Mouse (Mus musculus): ENCODE measurements at regions not wholly inside any gene's neighbourhood (a gene's known extent, or its start where the extent isn't known, plus 50 kb on each side); places are given as distances from the start of the nearest gene placed in this dataset.
"Not testable (repeated sequence)": the region's sequence is repeated elsewhere in the genome, so short reads cannot be mapped to it uniquely, and the experiment has no call there.

DNA sequence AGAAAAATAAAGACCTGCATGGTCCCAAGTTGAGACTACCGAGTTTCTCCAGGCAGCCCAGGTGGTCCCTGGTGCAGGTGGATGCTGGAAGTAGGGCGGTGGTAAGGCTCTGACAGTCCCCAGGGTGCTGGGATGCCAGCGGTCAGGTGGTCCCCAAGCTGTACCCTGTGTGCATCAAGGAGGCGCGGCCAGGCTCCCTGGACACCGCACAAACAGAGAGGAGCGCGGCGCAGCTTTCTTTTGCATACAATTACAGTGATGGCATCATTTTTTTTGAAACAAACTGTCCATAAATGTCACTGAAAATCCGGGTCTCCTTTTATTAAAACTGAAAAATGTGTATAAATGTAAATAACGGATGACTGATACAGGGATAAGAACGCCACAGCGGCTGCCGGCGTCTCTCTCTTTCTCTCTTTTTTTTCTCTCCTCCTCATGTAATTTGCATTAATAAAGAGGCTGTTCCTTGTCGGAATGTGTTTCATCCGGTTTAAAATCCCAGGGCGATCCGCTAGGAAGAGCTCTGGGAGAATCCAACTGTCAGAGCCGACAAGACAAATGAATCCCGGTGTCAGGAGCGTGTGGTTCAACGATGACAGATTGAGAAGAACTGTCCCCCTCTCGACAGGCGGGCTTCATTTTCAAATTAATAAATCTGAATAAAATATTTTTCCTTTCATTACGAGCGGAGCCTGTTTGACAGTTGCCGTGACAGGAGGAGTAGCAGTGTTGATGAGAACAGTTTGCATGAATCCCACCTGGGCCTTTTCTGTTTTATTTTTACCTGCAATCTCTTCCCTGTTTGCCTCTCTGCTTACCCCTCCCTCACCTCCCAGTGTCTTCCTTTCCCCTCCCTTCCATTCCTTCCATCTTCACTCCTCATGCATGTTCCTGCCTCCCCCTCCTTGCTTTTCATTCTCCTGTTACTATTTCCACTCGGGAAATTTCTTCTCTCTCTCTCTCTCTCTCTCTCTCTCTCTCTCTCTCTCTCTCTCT is 244.6 kb upstream of the Pbx1 start:
- Histone ChIP-seq H3K9me3 (no peaks in the 10 kb centered on the region), H3K27me3 (no peaks in the 10 kb centered on the region), H3K9ac (no peak overlapping the region), H3K4me3 (replicated peaks) (no peak overlapping the region; the same call in 1 of the 2 replicates), H3K4me2 (peak overlapping the region; percentile 39), H3K4me1 (peaks cover 5% of the 10 kb centered on the region; the same call in 1 of the 2 replicates), H3K27ac (no peak overlapping the region; the same call in 1 of the 2 replicates), H3K36me3 (replicated peaks) (no peaks in the 10 kb centered on the region)
- 0 out of 2 replicates have a peak, but pooled peaks have one; percentile 44 for ATAC-seq (ENCODE audit: low FRiP score)
- WGBS = 57% methylated on average over 29 of the region's 29 CpGs

DNA sequence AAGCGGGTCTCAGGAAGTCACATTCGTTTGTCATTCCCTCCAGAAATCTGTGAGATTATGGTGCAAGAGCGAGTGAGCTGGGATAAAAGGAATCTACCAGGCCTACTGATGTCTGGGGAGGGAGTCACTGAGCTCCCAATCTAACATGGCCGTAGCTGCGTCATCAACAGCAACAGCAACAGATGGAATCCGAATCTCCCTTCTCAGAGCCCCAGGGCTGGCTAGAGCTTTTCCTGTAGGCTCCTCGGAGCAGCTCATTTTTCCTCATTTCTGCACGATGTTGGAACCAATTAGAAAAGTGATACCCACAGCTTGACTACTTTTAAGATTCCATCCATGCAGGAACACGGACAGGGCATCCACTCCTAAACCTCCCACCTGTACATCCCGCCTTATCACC is 243.7 kb upstream of the Pbx1 start:
- no peak overlapping the region for H3K9ac ChIP-seq
- 71% methylated on average over 10 of the region's 10 CpGs for whole genome bisulfite sequencing
- no peaks in the 10 kb centered on the region for H3K27me3 ChIP-seq
- H3K4me3 ChIP-seq (replicated peaks) = no peak overlapping the region
- no peak for ATAC-seq (ENCODE audit: low FRiP score)
- H3K4me1 ChIP-seq = peaks cover 4% of the 10 kb centered on the region; the same call in 1 of the 2 replicates
- H3K36me3 ChIP-seq (replicated peaks) = no peaks in the 10 kb centered on the region
- H3K27ac ChIP-seq = no peak overlapping the region
- no peak overlapping the region for H3K4me2 ChIP-seq
- no peaks in the 10 kb centered on the region for H3K9me3 ChIP-seq

DNA sequence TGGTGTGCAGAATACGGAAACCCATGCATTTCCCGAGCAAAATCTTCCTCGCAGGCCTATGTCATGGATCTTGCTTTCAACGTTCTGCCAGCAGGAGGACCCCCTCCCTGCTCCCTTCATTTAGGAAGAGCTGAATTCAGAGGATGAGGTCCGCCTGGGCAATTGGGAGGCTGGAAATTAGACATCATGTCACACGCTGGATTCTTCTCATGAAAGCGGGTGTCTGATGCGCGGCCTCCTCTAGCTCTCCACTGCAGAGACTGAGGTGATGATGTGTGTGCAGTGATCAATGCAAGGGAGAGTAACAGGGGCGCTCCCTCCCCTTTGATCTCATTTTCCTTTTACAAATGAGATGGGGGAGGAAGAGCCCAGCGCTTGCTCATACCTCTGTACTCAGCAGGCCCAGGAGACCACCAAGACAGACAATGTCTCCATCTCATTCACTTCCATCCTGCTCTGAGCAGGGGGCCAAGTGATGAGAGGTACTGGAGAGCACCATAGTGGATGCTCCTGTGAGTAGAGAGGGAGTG is 230.8 kb upstream of the Pbx1 start:
- H3K4me1 ChIP-seq = peaks cover 10% of the 10 kb centered on the region; the same call in 1 of the 2 replicates
- no peak overlapping the region for H3K4me3 ChIP-seq (replicated peaks)
- H3K27ac ChIP-seq = peak overlapping the region; percentile 27; the same call in 1 of the 2 replicates
- 26% methylated on average over 11 of the region's 11 CpGs for WGBS
- no peaks in the 10 kb centered on the region for H3K36me3 ChIP-seq (replicated peaks)
- ATAC-seq (ENCODE audit: low FRiP score) = peak; percentile 80
- H3K9me3 ChIP-seq = no peaks in the 10 kb centered on the region
- no peaks in the 10 kb centered on the region for H3K27me3 ChIP-seq
- peak overlapping the region; percentile 13; the same call in 1 of the 2 replicates for H3K4me2 ChIP-seq
- no peak overlapping the region for H3K9ac ChIP-seq

DNA sequence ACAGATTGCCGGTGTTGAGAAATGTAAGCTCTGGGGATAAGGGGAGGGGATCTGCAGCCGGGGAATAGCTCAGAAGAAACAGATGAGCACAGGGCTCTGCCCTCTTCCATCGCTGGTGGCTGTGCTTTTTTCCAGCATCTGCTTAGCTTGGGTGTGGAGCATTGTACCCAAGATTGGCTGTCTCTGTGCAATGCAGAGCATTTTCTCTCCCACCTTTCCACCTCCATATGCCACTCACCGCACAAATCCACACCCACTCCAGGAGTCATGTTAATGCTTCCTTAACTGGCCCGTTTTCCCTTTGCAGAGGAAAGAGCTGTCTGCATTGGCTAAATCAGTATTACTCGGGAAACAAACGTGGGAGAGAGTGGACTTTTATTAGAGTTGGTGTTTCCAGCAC is 228.9 kb upstream of the Pbx1 start:
- ATAC-seq (ENCODE audit: low FRiP score) = no peak
- H3K36me3 ChIP-seq (replicated peaks) = no peaks in the 10 kb centered on the region
- WGBS = 79% methylated on average over 7 of the region's 7 CpGs

DNA sequence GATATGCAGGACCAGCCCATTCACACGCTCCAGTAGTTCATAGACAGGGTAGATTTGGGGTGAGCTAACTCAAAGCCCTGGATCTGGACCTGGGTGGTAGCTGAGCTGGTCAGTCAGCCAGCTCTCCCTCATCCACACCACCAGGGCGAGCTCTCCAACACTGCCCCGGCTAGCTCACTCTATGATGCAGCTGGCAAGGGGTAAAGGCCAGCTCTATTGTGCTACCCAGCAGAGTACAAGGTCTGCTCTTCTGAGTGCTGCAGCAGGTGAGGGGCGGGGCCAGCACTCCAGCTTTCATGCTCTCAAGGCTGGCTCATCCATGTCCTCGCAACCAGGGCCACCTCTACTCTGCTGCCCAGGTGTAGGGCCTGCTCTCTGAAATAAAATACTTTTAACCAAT is 227.5 kb upstream of the Pbx1 start:
- peaks cover 10% of the 10 kb centered on the region; the same call in 1 of the 2 replicates for H3K4me1 ChIP-seq
- no peaks in the 10 kb centered on the region for H3K36me3 ChIP-seq (replicated peaks)
- 83% methylated on average over 5 of the region's 5 CpGs for WGBS
- no peaks in the 10 kb centered on the region for H3K27me3 ChIP-seq
- H3K4me2 ChIP-seq = no peak overlapping the region
- H3K9ac ChIP-seq = no peak overlapping the region
- no peak overlapping the region for H3K4me3 ChIP-seq (replicated peaks)
- ATAC-seq (ENCODE audit: low FRiP score) = 0 out of 2 replicates have a peak, but pooled peaks have one; percentile 21
- no peaks in the 10 kb centered on the region for H3K9me3 ChIP-seq
- H3K27ac ChIP-seq = no peak overlapping the region

More for the DNA sequence above, 228.9 kb upstream of the Pbx1 start:
- Histone ChIP-seq H3K4me3 (replicated peaks) (no peak overlapping the region), H3K9ac (no peak overlapping the region), H3K4me1 (peaks cover 10% of the 10 kb centered on the region; the same call in 1 of the 2 replicates), H3K4me2 (no peak overlapping the region), H3K9me3 (no peaks in the 10 kb centered on the region), H3K27ac (no peak overlapping the region), H3K27me3 (no peaks in the 10 kb centered on the region)

DNA sequence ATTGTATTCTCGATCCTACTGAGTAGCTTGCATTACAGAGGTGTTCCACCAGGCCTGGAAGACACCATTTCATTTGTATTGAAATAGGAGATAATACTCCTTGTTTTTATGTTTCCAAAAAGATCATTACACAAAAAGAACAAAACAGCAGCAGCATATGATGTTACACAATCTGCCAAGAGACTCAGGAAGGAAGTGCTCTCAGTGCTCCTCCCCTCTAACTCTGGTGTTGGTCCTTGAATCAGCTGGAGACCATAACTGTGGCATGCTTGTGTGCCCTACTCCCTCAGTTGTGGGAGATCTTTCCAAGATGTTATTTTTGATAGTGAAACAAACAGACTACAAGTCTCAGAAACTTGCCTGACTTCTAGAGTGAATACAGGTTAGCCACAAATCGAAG is 200.8 kb upstream of the Pbx1 start:
- no peak for ATAC-seq (ENCODE audit: low FRiP score)
- Histone ChIP-seq H3K9me3 (no peaks in the 10 kb centered on the region), H3K4me2 (no peak overlapping the region), H3K27me3 (no peaks in the 10 kb centered on the region), H3K36me3 (replicated peaks) (no peaks in the 10 kb centered on the region), H3K4me3 (replicated peaks) (no peak overlapping the region), H3K9ac (no peak overlapping the region), H3K27ac (no peak overlapping the region), H3K4me1 (no peaks in the 10 kb centered on the region)
- 85% methylated on average over 2 of the region's 2 CpGs for WGBS

DNA sequence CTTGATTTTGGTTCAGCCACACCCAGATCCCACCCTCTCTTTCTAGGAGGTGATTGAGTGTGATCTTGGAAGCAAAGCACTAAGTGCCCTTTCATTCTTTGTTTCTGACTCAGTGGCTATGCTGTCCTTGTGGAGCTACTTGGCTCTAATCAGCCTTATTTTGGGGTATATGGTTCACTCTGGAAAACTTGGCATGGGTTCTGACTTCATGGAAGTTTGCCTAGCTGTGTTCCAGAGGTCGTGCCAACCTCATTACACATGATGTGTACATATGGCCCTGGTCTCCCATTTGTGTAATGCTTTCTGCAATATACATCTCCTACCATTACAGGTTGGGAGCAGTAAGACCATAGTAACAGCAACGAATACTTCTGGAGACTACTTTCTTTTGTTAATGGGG is 199.9 kb upstream of the Pbx1 start:
- H3K4me3 ChIP-seq (replicated peaks) = no peak overlapping the region
- 80% methylated on average over 2 of the region's 2 CpGs for WGBS
- H3K27ac ChIP-seq = no peak overlapping the region
- H3K4me1 ChIP-seq = no peaks in the 10 kb centered on the region
- H3K9ac ChIP-seq = no peak overlapping the region
- no peak overlapping the region for H3K4me2 ChIP-seq
- no peaks in the 10 kb centered on the region for H3K9me3 ChIP-seq
- H3K36me3 ChIP-seq (replicated peaks) = no peaks in the 10 kb centered on the region
- ATAC-seq (ENCODE audit: low FRiP score) = no peak
- H3K27me3 ChIP-seq = no peaks in the 10 kb centered on the region

DNA sequence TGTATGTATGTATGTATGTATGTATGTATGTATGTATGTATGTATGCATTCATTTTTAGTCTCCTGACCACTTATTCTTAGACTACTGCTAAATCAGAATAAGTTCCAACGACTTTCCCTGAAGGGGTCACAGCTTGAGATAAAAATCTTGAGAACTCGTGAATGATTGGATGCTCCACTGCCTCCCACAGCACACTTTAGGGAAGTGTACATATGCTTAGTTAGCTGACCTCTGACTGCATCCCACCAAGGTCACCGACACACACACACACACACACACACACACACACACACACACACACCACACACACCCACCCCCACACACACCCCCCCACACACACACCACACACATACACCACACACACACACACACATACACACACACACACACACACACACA is 169.9 kb upstream of the Pbx1 start:
- not testable (repeated sequence) for H3K27ac ChIP-seq; H3K36me3 ChIP-seq (replicated peaks); H3K27me3 ChIP-seq; H3K9me3 ChIP-seq; H3K9ac ChIP-seq; H3K4me3 ChIP-seq (replicated peaks); H3K4me2 ChIP-seq; ATAC-seq (ENCODE audit: low FRiP score)
- peaks cover 17% of the 10 kb centered on the region for H3K4me1 ChIP-seq
- whole genome bisulfite sequencing = 82% methylated on average over 2 of the region's 3 CpGs

DNA sequence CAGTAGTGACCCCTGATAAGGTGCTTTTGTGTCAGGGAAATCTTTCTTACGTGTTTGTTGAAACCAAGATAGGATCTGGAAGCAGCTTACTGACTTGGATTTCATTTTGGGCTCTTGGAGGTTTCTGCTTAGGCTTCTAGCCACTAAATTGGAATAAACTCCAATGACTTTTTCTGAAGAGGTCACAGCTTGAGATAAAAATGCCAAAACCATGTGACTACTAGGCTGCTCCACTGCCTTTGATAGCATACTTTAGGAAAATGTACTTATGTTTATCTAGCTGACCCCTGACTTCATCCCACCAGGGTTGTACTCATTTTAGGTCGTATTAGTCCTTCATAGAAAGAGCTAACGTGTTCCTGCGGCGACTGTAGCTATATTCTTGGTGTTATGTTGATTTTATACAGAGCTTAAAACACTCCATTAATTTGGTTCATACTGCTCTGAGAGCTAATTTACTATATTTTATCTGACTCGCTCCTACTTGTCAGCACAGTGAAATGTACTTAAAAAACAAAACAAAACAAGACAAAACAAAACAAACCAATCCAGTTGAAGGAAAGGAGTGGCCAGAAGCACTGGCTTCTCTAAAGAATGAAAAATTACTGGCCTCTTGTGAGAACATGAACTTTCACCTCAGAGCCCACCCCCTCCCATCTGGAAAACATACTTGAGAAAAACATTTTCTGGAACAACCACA is 168.5 kb upstream of the Pbx1 start:
- Histone ChIP-seq H3K4me2 (no peak overlapping the region), H3K4me1 (peaks cover 17% of the 10 kb centered on the region), H3K9ac (no peak overlapping the region), H3K27ac (no peak overlapping the region), H3K36me3 (replicated peaks) (no peaks in the 10 kb centered on the region), H3K4me3 (replicated peaks) (no peak overlapping the region), H3K9me3 (no peaks in the 10 kb centered on the region), H3K27me3 (no peaks in the 10 kb centered on the region)
- 84% methylated on average over 6 of the region's 6 CpGs for WGBS
- no peak for ATAC-seq (ENCODE audit: low FRiP score)

DNA sequence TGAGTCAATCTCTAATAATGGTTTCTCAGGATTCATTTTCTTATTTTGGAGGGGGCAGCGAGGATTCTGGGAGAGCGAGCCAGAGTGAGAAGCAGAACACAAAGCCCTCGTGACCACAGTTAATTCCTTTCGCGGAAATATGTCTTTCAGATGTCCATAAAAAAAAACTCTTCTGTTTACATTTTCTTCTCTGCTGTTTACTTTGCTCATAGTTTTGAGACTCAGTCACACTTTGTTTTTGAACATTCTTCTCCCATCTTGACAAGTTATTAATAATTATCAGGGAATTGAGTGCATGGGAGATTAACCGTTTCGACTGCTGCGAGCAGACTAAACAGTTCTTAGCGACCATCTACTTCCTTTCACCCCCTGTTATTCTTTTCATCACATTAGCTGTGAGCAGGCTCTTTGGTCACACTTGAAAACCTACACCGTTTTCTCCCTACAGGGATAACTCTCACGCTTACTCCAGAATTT is 166.2 kb upstream of the Pbx1 start:
- Histone ChIP-seq H3K4me3 (replicated peaks) (no peak overlapping the region), H3K27me3 (no peaks in the 10 kb centered on the region), H3K9ac (peak overlapping the region; percentile 38), H3K9me3 (no peaks in the 10 kb centered on the region), H3K27ac (no peak overlapping the region), H3K4me1 (peaks cover 17% of the 10 kb centered on the region), H3K36me3 (replicated peaks) (no peaks in the 10 kb centered on the region), H3K4me2 (peak overlapping the region; percentile 35)
- no peak for ATAC-seq (ENCODE audit: low FRiP score)
- 16% methylated on average over 11 of the region's 11 CpGs for WGBS

DNA sequence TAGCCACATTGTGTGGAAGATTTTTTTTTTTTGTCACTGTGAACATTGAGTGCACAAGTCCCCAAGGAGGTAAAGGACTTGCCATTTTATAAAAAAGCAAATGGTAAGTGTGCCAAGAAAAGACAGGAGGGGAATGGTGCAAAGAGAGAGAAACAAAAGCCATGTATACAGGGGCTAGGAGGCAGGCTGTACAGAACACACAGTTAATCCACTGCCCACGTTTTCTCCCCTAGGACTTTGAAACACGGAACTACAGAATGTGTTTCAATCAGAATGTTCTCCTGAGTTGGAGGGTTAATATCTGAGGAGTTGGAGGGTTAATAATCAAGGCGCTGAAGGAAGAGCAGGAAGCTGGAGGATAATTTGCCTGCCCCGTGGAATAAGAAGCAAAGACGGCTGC is 165.4 kb upstream of the Pbx1 start:
- no peaks in the 10 kb centered on the region for H3K27me3 ChIP-seq
- H3K4me1 ChIP-seq = peaks cover 17% of the 10 kb centered on the region
- 12% methylated on average over 5 of the region's 5 CpGs for WGBS
- no peak overlapping the region for H3K9ac ChIP-seq
- H3K36me3 ChIP-seq (replicated peaks) = no peaks in the 10 kb centered on the region
- no peak overlapping the region for H3K4me3 ChIP-seq (replicated peaks)
- H3K27ac ChIP-seq = no peak overlapping the region
- H3K9me3 ChIP-seq = no peaks in the 10 kb centered on the region
- peak overlapping the region; percentile 35; the same call in 1 of the 2 replicates for H3K4me2 ChIP-seq
- no peak for ATAC-seq (ENCODE audit: low FRiP score)

DNA sequence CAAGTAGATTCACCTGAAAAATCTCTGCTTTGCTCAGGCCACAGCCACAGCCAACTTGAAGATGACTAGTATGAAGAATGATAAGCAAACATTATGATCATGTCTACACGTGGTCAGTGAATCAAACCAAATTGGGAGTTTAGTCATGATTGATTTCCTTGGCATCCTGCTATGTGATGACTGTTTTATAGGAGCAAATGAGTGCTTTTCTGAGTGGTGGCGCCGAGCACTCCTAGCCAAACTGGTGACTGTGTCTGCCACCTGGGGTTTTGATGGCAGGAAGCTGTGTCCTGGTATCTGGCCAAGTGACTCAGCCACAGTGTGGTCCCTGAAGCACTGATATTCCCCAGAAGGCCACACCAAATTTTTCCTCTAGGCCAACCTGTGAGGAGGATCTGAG is 152.1 kb upstream of the Pbx1 start:
- H3K4me1 ChIP-seq = no peaks in the 10 kb centered on the region
- no peaks in the 10 kb centered on the region for H3K9me3 ChIP-seq
- H3K4me3 ChIP-seq (replicated peaks) = no peak overlapping the region
- ATAC-seq (ENCODE audit: low FRiP score) = no peak
- H3K27ac ChIP-seq = no peak overlapping the region
- H3K27me3 ChIP-seq = no peaks in the 10 kb centered on the region
- H3K9ac ChIP-seq = no peak overlapping the region
- no peaks in the 10 kb centered on the region for H3K36me3 ChIP-seq (replicated peaks)
- WGBS = 87% methylated on average over 3 of the region's 3 CpGs
- H3K4me2 ChIP-seq = no peak overlapping the region

All from forebrain, embryonic 12.5 days (tissue).